Mouse (Mus musculus) intestine, postnatal 0 days (tissue): Measurements from ENCODE around the gene Myo10. TPM values are rescaled to one million over a fixed set of nuclear protein-coding genes. Genes with fewer than 3 reads are reported as not detected.
A peak's percentile ranks its signal among the peaks of the same experiment; 100 is the strongest.

ENCODE experiments used
- ATAC-seq: fragments of 200-750 bp; cut with Nextera tagmentation; 2 replicates; pipeline ENCODE4 v1.8.0; 2017; ENCODE audit warnings: mild to moderate bottlenecking, moderate TSS enrichment, moderate library complexity
- H3K27ac ChIP-seq: fragments of 300-500 bp; sonication (generic); 2 replicates; pipeline ENCODE4 v1.5.1; 2014; ENCODE audit warnings: mild to moderate bottlenecking, low read depth, low read length, moderate library complexity
- H3K27me3 ChIP-seq: fragments of 300-500 bp; sonication (generic); replicated peaks from 2 replicates; pipeline ENCODE4 v1.6.1; 2014; ENCODE audit warnings: low read length, mixed read lengths; ENCODE audit not compliant: control insufficient read depth, insufficient read depth
- H3K36me3 ChIP-seq: fragments of 300-500 bp; sonication (generic); 2 replicates; pipeline ENCODE4 v1.6.1; 2014; ENCODE audit warnings: mild to moderate bottlenecking, moderate library complexity; ENCODE audit not compliant: control insufficient read depth, insufficient read depth
- H3K4me1 ChIP-seq: fragments of 300-500 bp; sonication (generic); replicated peaks from 2 replicates; pipeline ENCODE4 v1.6.1; 2014; ENCODE audit warnings: antibody characterized with exemption, low read length, mixed read lengths; ENCODE audit not compliant: control insufficient read depth, insufficient read depth
- H3K4me2 ChIP-seq: fragments of 300-500 bp; sonication (generic); replicated peaks from 2 replicates; pipeline ENCODE4 v1.6.1; 2014; ENCODE audit warnings: low read depth, mild to moderate bottlenecking, moderate library complexity
- H3K4me3 ChIP-seq: fragments of 300-500 bp; sonication (generic); 2 replicates; pipeline ENCODE4 v1.5.1; 2014; ENCODE audit warnings: low read depth, low read length
- H3K9ac ChIP-seq: fragments of 300-500 bp; sonication (generic); 2 replicates; pipeline ENCODE4 v1.6.1; 2014; ENCODE audit warnings: mild to moderate bottlenecking, low read depth, low read length
- H3K9me3 ChIP-seq: fragments of 300-500 bp; sonication (generic); 2 replicates; pipeline ENCODE4 v1.6.1; 2016; ENCODE audit warnings: mixed run types; ENCODE audit not compliant: control insufficient read depth
- CTCF ChIP-seq: sonication (generic); IDR thresholded peaks from 2 replicates; pipeline ENCODE4 v1.5.1; 2016; ENCODE audit warnings: low read depth, mild to moderate bottlenecking, control low read depth, antibody characterized with exemption, moderate library complexity
- WGBS: fragments of 180-500 bp; shearing (Covaris S2); extraction: QIAGEN DNeasy Blood & Tissue Kit; methylation state at CpG from one replicate; pipeline ENCODE4 v1.1.7; 2014; 5-methylcytosine and 5-hydroxymethylcytosine counted together
- polyA plus RNA-seq: library from polyadenylated mRNA; unstranded; fragments of >200 nt; fragmentation: Nextera tagmentation; extraction: Ambion mirVana; gene quantifications from 2 replicates; pipeline ENCODE4 v1.2.1, GENCODE M21; 2015

The Myo10 gene
- polyA plus RNA-seq, 1 experiment from 2014 or later = 9.5 TPM

- no peak overlapping the region for H3K4me2 ChIP-seq
- WGBS = 63% methylated on average over 4 of the region's 4 CpGs
- no peak for ATAC-seq
- no peak overlapping the region for H3K27ac ChIP-seq
- H3K4me3 ChIP-seq = no peak overlapping the region
- H3K36me3 ChIP-seq = peaks cover 13% of the 10 kb centered on the region; the same call in 1 of the 2 replicates
- H3K27me3 ChIP-seq = no peaks in the 10 kb centered on the region
- no peaks in the 10 kb centered on the region for H3K4me1 ChIP-seq
- H3K9ac ChIP-seq = no peak overlapping the region
- no peaks in the 10 kb centered on the region for H3K9me3 ChIP-seq
- no peak for TF ChIP-seq CTCF
Measured at GRCm38 (mm10) chr15:25699032-25699557, 76.8 kb downstream of the Myo10 start.

GRCm38 (mm10) chr15:25702602-25703001 lies 80.3 kb downstream of the Myo10 start:
- TF ChIP-seq CTCF = no peak
- H3K9ac ChIP-seq = no peak overlapping the region
- peaks cover 13% of the 10 kb centered on the region; the same call in 1 of the 2 replicates for H3K36me3 ChIP-seq
- H3K9me3 ChIP-seq = no peaks in the 10 kb centered on the region
- no peak overlapping the region for H3K4me3 ChIP-seq
- ATAC-seq = no peak
- no peaks in the 10 kb centered on the region for H3K4me1 ChIP-seq
- no peaks in the 10 kb centered on the region for H3K27me3 ChIP-seq
- no peak overlapping the region for H3K4me2 ChIP-seq
- H3K27ac ChIP-seq = no peak overlapping the region
- 97% methylated on average over 5 of the region's 5 CpGs for WGBS

GRCm38 (mm10) chr15:25704809-25705585 lies 82.7 kb downstream of the Myo10 start:
- no peak for ATAC-seq
- Histone ChIP-seq H3K4me3 (no peak overlapping the region), H3K4me2 (no peak overlapping the region), H3K36me3 (peaks cover 13% of the 10 kb centered on the region; the same call in 1 of the 2 replicates), H3K27ac (peak overlapping the region; percentile 9), H3K9me3 (no peaks in the 10 kb centered on the region), H3K9ac (no peak overlapping the region), H3K4me1 (no peaks in the 10 kb centered on the region), H3K27me3 (no peaks in the 10 kb centered on the region)
- no peak for TF ChIP-seq CTCF
- WGBS = 84% methylated on average over 11 of the region's 11 CpGs

DNA sequence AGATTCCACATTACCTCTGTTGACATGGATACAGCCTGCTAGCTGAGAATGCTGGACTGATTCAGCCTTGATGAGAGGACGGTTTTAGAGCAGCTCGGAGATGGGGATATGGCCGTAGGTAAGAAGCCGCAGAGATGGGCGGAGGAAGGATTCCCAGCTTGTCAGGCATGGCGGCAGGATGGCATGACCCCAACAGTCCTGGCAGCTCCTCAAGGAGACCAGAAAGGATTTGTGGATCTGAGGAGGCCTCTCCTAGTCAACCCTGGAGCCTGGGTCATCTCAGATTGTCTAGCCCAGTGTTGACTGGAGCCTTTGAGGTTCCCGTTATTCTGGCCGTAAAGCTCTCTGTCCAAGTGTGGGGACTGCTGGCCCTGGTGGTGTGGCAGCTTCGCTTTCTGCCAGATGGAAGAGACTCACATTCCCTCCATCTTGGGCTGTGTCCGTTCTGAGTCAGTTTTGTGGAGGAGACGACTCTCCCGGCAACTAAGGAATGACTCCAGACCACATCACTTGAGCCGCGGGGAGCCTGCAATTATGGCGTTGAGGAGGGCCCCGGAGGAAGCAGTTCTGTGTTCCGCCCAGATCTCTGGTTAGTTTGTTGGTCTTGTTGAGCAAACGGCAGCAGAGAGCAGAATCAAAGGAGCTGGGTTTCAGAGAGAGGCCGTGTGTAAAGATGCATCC lies 84.7 kb downstream of the Myo10 start:
- H3K9me3 ChIP-seq = no peaks in the 10 kb centered on the region
- H3K27ac ChIP-seq = no peak overlapping the region
- 76% methylated on average over 19 of the region's 19 CpGs for WGBS
- H3K27me3 ChIP-seq = no peaks in the 10 kb centered on the region
- H3K4me3 ChIP-seq = no peak overlapping the region
- no peak overlapping the region for H3K4me2 ChIP-seq
- H3K4me1 ChIP-seq = no peaks in the 10 kb centered on the region
- TF ChIP-seq CTCF = no peak
- no peak overlapping the region for H3K9ac ChIP-seq
- ATAC-seq = no peak
- H3K36me3 ChIP-seq = peaks cover 9% of the 10 kb centered on the region; the same call in 1 of the 2 replicates

- Histone ChIP-seq H3K4me2 (no peak overlapping the region), H3K4me3 (no peak overlapping the region), H3K4me1 (no peaks in the 10 kb centered on the region), H3K27ac (no peak overlapping the region), H3K27me3 (no peaks in the 10 kb centered on the region), H3K36me3 (peaks cover under 1% of the 10 kb centered on the region; the same call in 1 of the 2 replicates), H3K9ac (no peak overlapping the region), H3K9me3 (no peaks in the 10 kb centered on the region)
- no peak for ATAC-seq
- TF ChIP-seq CTCF = no peak
- WGBS = 83% methylated on average over 1 of the region's 1 CpGs
Measured at GRCm38 (mm10) chr15:25707891-25708290, 85.6 kb downstream of the Myo10 start.

DNA sequence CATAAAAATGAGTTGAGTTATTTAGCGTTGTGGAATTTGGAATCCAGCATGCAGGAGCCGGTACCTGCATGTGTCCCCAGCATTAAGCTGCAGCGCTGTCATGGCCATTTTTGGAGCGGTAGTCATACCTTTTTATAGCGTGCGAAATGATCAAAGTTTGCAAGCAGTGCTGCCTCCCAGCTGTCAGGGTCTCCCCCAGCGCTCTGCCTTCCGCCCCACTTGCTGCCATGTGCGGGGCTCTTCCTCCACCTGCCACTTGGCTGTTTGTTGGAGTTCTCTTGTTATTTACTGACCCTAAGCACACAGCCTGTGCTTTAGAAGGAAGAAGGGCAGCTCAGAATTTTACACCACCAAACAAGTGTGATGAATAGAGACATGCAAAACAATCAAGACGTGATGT lies 88.6 kb downstream of the Myo10 start:
- Histone ChIP-seq H3K27ac (no peak overlapping the region), H3K4me2 (no peak overlapping the region), H3K4me1 (no peaks in the 10 kb centered on the region), H3K36me3 (no peaks in the 10 kb centered on the region), H3K9me3 (no peaks in the 10 kb centered on the region), H3K9ac (no peak overlapping the region), H3K27me3 (no peaks in the 10 kb centered on the region), H3K4me3 (no peak overlapping the region)
- ATAC-seq = no peak
- no peak for TF ChIP-seq CTCF
- 92% methylated on average over 10 of the region's 10 CpGs for WGBS
